Mouse (Mus musculus): ENCODE data around the gene Slc31a1. TPM values are rescaled to one million over a fixed set of nuclear protein-coding genes. Genes with fewer than 3 reads are reported as not detected.

Slc31a1 gene
- polyA plus RNA-seq (2014; fragmentation: Illumina TruSeq; extraction: RNeasy Lipid Tissue Mini Kit (QIAGEN cat#74804); ENCODE audit: low read depth, low replicate concordance), result 252 TPM

DNA sequence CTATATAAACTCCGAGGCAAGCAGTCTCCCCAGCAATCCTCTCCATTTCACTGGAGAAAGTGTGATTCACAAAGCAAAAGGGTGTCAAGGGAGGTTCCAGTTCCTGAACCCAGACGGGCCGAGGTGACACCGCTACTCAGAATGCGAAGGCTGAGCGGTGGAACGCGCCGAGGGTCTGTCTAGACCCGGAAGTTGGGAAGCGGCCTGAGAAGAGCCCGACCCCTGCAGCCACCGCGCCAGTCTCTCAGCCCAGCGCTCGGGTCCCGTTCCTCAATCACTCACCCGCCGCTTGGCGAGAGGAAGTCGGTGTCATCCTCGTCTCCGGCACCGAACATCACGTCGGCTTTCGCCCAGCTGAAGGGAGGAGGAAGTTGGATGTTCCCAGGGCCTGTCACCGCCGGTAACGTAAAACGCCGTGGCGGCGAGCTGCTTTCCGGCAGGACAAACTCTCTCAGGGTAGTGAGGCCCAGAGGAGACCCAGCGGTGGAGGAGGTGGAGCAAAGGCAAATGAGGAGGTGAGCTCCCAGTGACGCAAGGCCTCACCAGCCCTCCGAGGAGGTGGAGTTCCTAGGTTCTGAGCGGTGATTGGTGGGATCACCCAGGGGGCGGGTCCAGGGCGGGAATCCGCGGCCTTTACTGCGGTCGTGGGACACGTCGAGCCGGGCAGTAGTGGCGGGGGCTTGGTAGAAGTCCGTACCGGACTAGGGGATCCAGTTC lies at the start of gene Slc31a1, which contains the start of gene Fkbp15:
Slc31a1 (plus strand) TSS at position 640 of the 717 bp plus-strand sequence.
Fkbp15 (minus strand) TSS at position 461 of the 717 bp plus-strand sequence.

DNA sequence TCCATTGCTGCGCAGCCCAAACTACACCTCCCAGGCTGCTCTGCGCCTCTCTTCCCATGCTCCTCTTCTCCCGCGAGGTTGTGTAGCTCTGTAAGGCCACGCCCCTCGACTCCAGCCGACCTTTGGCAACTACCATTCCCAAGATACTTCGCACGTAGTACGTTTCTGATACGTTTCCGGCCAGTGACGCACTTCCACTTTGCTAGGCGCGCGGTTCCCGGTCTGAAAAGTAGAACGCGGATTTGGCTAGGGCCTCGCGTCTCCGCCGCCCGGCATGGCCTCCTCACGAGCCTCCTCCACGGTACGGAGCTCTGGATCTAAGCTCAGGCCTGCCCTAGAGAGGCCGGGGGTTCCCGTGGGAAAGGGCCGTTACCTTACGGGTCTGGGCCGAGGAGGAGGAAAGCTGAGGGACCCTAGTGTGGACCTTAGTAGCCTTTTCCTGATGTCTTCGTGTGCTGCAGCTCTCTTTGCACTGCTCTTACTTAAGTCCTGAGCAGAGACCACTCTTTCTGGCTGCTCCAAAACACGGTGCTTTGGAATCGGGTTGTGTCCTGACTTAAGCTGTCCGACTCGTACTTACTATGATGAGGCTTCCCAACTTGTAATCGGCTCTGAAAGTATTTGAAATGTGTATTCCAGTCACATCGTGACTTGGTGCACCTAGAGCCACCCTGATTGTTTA lies 48.2 kb downstream of the Slc31a1 start, which contains the start of the genes Cdc26 and Prpf4:
Cdc26 (minus strand) TSS at position 42 of the 682 bp plus-strand sequence.
Prpf4 (plus strand) TSS at position 197 of the 682 bp plus-strand sequence.

DNA sequence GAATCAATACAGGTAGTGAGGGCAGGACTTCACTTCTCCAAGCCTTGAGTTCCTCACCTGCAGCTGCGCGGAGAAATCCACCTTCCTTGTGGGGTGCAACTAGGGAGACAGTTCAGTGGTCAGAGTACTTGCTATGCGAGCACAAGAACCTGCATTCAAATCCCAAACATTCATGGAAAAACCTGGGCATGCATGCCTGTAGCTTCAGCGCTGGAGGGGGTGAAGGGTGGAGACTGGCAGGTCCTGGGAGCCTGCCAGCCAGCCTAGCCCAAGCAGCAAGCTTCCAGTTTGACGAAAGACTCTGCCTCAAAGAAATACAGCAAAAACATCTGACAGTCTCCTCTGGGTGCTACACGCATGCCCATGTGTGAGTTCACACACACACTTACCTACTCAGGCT lies 74.6 kb downstream of the Slc31a1 start, which contains the start of gene Rnf183:
Rnf183 (minus strand) TSS at position 172 of the 400 bp plus-strand sequence.

Other genes starting within 250 kb of the Slc31a1 start
- gene Mup21, start 209.9 kb upstream of the Slc31a1 start, polyA plus RNA-seq (2014; fragmentation: Illumina TruSeq; extraction: RNeasy Lipid Tissue Mini Kit (QIAGEN cat#74804); ENCODE audit: low read depth, low replicate concordance), result 26.8 TPM
- 1.0 TPM for gene Zfp37, start 129.7 kb upstream of the Slc31a1 start, polyA plus RNA-seq (2014; fragmentation: Illumina TruSeq; extraction: RNeasy Lipid Tissue Mini Kit (QIAGEN cat#74804); ENCODE audit: low read depth, low replicate concordance)
- 5.2 TPM for gene Slc31a2, start 98.2 kb upstream of the Slc31a1 start, polyA plus RNA-seq (2014; fragmentation: Illumina TruSeq; extraction: RNeasy Lipid Tissue Mini Kit (QIAGEN cat#74804); ENCODE audit: low read depth, low replicate concordance)
- 9.8 TPM for gene Fkbp15, start 179 bp upstream of the Slc31a1 start, polyA plus RNA-seq (2014; fragmentation: Illumina TruSeq; extraction: RNeasy Lipid Tissue Mini Kit (QIAGEN cat#74804); ENCODE audit: low read depth, low replicate concordance)
- gene Cdc26, start 47.9 kb downstream of the Slc31a1 start, polyA plus RNA-seq (2014; fragmentation: Illumina TruSeq; extraction: RNeasy Lipid Tissue Mini Kit (QIAGEN cat#74804); ENCODE audit: low read depth, low replicate concordance), result 49.1 TPM
- gene Prpf4, start 48.1 kb downstream of the Slc31a1 start, polyA plus RNA-seq (2014; fragmentation: Illumina TruSeq; extraction: RNeasy Lipid Tissue Mini Kit (QIAGEN cat#74804); ENCODE audit: low read depth, low replicate concordance), result 4.4 TPM
- gene Rnf183, start 74.5 kb downstream of the Slc31a1 start, polyA plus RNA-seq (2014; fragmentation: Illumina TruSeq; extraction: RNeasy Lipid Tissue Mini Kit (QIAGEN cat#74804); ENCODE audit: low read depth, low replicate concordance), result not detected
- not detected for gene Wdr31, start 110.2 kb downstream of the Slc31a1 start, polyA plus RNA-seq (2014; fragmentation: Illumina TruSeq; extraction: RNeasy Lipid Tissue Mini Kit (QIAGEN cat#74804); ENCODE audit: low read depth, low replicate concordance)
- gene Bspry, start 119.3 kb downstream of the Slc31a1 start, polyA plus RNA-seq (2014; fragmentation: Illumina TruSeq; extraction: RNeasy Lipid Tissue Mini Kit (QIAGEN cat#74804); ENCODE audit: low read depth, low replicate concordance), result not detected
- gene Hdhd3, start 142.7 kb downstream of the Slc31a1 start, polyA plus RNA-seq (2014; fragmentation: Illumina TruSeq; extraction: RNeasy Lipid Tissue Mini Kit (QIAGEN cat#74804); ENCODE audit: low read depth, low replicate concordance), result 1.1 TPM
- 7.0 TPM for gene Alad, start 159.2 kb downstream of the Slc31a1 start, polyA plus RNA-seq (2014; fragmentation: Illumina TruSeq; extraction: RNeasy Lipid Tissue Mini Kit (QIAGEN cat#74804); ENCODE audit: low read depth, low replicate concordance)
- 19.5 TPM for gene Pole3, start 164.3 kb downstream of the Slc31a1 start, polyA plus RNA-seq (2014; fragmentation: Illumina TruSeq; extraction: RNeasy Lipid Tissue Mini Kit (QIAGEN cat#74804); ENCODE audit: low read depth, low replicate concordance)
- gene 4933430I17Rik, start 164.6 kb downstream of the Slc31a1 start, polyA plus RNA-seq (2014; fragmentation: Illumina TruSeq; extraction: RNeasy Lipid Tissue Mini Kit (QIAGEN cat#74804); ENCODE audit: low read depth, low replicate concordance), result not detected
- gene Rgs3, start 199.1 kb downstream of the Slc31a1 start, polyA plus RNA-seq (2014; fragmentation: Illumina TruSeq; extraction: RNeasy Lipid Tissue Mini Kit (QIAGEN cat#74804); ENCODE audit: low read depth, low replicate concordance), result 3.4 TPM